19 mouse cellular contexts compared by ENCODE assay signal in the genomic region with DNA sequence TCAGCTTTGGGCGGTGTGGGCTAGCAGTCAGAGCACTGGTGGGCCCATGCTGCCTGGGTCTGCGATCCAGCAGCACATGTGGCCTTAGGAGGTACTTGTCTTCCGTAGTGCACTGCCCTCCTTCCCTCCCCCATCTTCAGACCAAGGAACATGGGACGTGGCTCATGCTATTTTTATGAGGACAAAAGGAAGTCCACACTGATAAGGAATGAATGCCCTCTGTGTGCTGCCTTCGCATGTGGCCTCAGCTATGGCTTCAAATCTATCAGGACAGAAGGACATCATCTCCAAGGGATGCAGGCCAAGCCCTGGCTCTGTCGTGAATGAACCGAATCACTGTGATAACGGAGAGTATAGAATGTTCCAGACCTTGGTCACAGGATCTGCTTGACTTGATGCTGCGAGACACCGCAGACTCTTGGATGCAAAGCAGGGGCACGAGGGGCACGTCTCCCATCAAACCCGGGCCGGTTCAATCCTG. TPM values are rescaled to one million over a fixed set of nuclear protein-coding genes. Genes with fewer than 3 reads are reported as not detected.
DNase-seq lines count a peak whose midpoint lies in the region; ATAC-seq lines count a peak whose summit lies in the region.
"Had no signal": no experiment of that assay in that cellular context is flagged by ENCODE, and none has a peak within 500 bp of the region (broad histone marks: within the 10 kb centered on the region; RNA-seq: fewer than 3 reads in every experiment).

No protein-coding gene starts in this region.

- no peaks in the 10 kb centered on the region for H3K27me3 ChIP-seq in liver, embryonic 11.5 days (replicated peaks; ENCODE audit: control insufficient read depth, insufficient read depth, low read length)
- no peaks in the 10 kb centered on the region for H3K27me3 ChIP-seq in heart, embryonic 13.5 days (replicated peaks)
- no peaks in the 10 kb centered on the region for H3K27me3 ChIP-seq in liver, embryonic 15.5 days

- 59% methylated on average over 14 of the region's 14 CpGs for WGBS in liver, embryonic 11.5 days
- WGBS in heart, embryonic 13.5 days, result 40% methylated on average over 14 of the region's 14 CpGs
- 53% methylated on average over 14 of the region's 14 CpGs for WGBS in liver, embryonic 15.5 days (ENCODE audit: insufficient replicate concordance)

- peaks cover 11% of the 10 kb centered on the region for H3K4me1 ChIP-seq in liver, embryonic 11.5 days (replicated peaks; ENCODE audit: control insufficient read depth, insufficient read depth, low read length)
- H3K4me1 ChIP-seq in heart, embryonic 13.5 days, result peaks cover 25% of the 10 kb centered on the region
- H3K4me1 ChIP-seq in liver, embryonic 15.5 days (replicated peaks), result peaks cover 12% of the 10 kb centered on the region; the same call in 1 of the 2 replicates

- peak; percentile 37; the same call in 1 of the 2 replicates for ATAC-seq in liver, embryonic 11.5 days (replicated peaks; ENCODE audit: low FRiP score)
- no peak for ATAC-seq in heart, embryonic 13.5 days (ENCODE audit: extremely low read depth, insufficient number of reproducible peaks, low FRiP score, low TSS enrichment)
- peak; percentile 44; the same call in 1 of the 2 replicates for ATAC-seq in liver, embryonic 15.5 days (ENCODE audit: insufficient read depth)
- ATAC-seq: inflammation-experienced regulatory T-cells, adult 6 months had no signal

- no peak overlapping the region for H3K4me3 ChIP-seq in liver, embryonic 11.5 days (ENCODE audit: low read depth, low read length)
- no peak overlapping the region for H3K4me3 ChIP-seq in heart, embryonic 13.5 days
- H3K4me3 ChIP-seq in liver, embryonic 15.5 days (replicated peaks), result no peak overlapping the region
- H3K4me3 ChIP-seq: left cerebral cortex, adult 2 months; myocyte had no signal

- H3K36me3 ChIP-seq in liver, embryonic 11.5 days (ENCODE audit: control insufficient read depth, insufficient read depth, low read length), result no peaks in the 10 kb centered on the region
- H3K36me3 ChIP-seq in heart, embryonic 13.5 days, result no peaks in the 10 kb centered on the region
- H3K36me3 ChIP-seq in liver, embryonic 15.5 days (replicated peaks), result no peaks in the 10 kb centered on the region

- H3K9me3 ChIP-seq in liver, embryonic 11.5 days (ENCODE audit: control insufficient read depth, low read length), result no peaks in the 10 kb centered on the region
- no peaks in the 10 kb centered on the region for H3K9me3 ChIP-seq in heart, embryonic 13.5 days
- no peaks in the 10 kb centered on the region for H3K9me3 ChIP-seq in liver, embryonic 15.5 days (replicated peaks)

- DNase-seq in liver, embryonic 11.5 days (ENCODE audit: low spot score), result no peak
- DNase-seq in liver, result no peak
- no peak for DNase-seq in T-cell, adult 2 months (ENCODE audit: low spot score)
- no peak for DNase-seq in kidney, adult 8-10 months
- no peak for DNase-seq in right cerebral cortex, postnatal 14 days
- DNase-seq: cerebellum, adult 9-10 months; embryo, embryonic 11 days; gastrocnemius, postnatal 36 days; kidney, postnatal 10 days; lung, adult 2 months; lung, postnatal 4 days; midbrain, embryonic 14.5 days; right cerebral cortex, postnatal 4 days; thymus, adult 2 months had no signal

- H3K27ac ChIP-seq in liver, embryonic 11.5 days (ENCODE audit: low read depth, low read length), result no peak overlapping the region; the same call in 1 of the 2 replicates
- H3K27ac ChIP-seq in heart, embryonic 13.5 days (replicated peaks), result peak overlapping the region; percentile 65
- no peak overlapping the region for H3K27ac ChIP-seq in liver, embryonic 15.5 days (replicated peaks)
- H3K27ac ChIP-seq: left cerebral cortex, adult 2 months had no signal

- no peak overlapping the region for H3K4me2 ChIP-seq in liver, embryonic 11.5 days
- H3K4me2 ChIP-seq in heart, embryonic 13.5 days, result no peak overlapping the region
- H3K4me2 ChIP-seq in liver, embryonic 15.5 days, result no peak overlapping the region

- H3K9ac ChIP-seq in liver, embryonic 11.5 days (ENCODE audit: low read depth, low read length), result no peak overlapping the region
- peak overlapping the region; percentile 61; the same call in 1 of the 2 replicates for H3K9ac ChIP-seq in heart, embryonic 13.5 days
- no peak overlapping the region for H3K9ac ChIP-seq in liver, embryonic 15.5 days

RNA-seq across cellular contexts. Expression of a gene that starts 6.5 kb away (rescaled TPM):
- 0.58 and 0.94 TPM in 2 replicates for polyA plus RNA-seq in liver, embryonic 11.5 days (2014; fragmentation: Nextera tagmentation; extraction: Ambion mirVana)
- polyA plus RNA-seq in heart, embryonic 13.5 days (2015; fragmentation: Nextera tagmentation; extraction: Ambion mirVana), result 2.4 and 3.0 TPM in 2 replicates
- polyA plus RNA-seq in liver, embryonic 15.5 days (2015; fragmentation: Nextera tagmentation; extraction: Ambion mirVana), result 0.30 and 0.81 TPM in 2 replicates

RNA-seq across cellular contexts. Expression of a gene that starts 15.4 kb away (rescaled TPM):
- polyA plus RNA-seq in liver, embryonic 11.5 days (2014; fragmentation: Nextera tagmentation; extraction: Ambion mirVana), result 52.6 and 54.9 TPM in 2 replicates
- polyA plus RNA-seq in heart, embryonic 13.5 days (2015; fragmentation: Nextera tagmentation; extraction: Ambion mirVana), result 50.6 and 56.1 TPM in 2 replicates
- 25.5 and 27.3 TPM in 2 replicates for polyA plus RNA-seq in liver, embryonic 15.5 days (2015; fragmentation: Nextera tagmentation; extraction: Ambion mirVana)

RNA-seq across cellular contexts. Expression of a gene that starts 45.5 kb away (rescaled TPM):
- 1.8 and 2.4 TPM in 2 replicates for polyA plus RNA-seq in liver, embryonic 11.5 days (2014; fragmentation: Nextera tagmentation; extraction: Ambion mirVana)
- 10.4 and 10.8 TPM in 2 replicates for polyA plus RNA-seq in heart, embryonic 13.5 days (2015; fragmentation: Nextera tagmentation; extraction: Ambion mirVana)
- polyA plus RNA-seq in liver, embryonic 15.5 days (2015; fragmentation: Nextera tagmentation; extraction: Ambion mirVana), result 0.68 and 0.83 TPM in 2 replicates
